Mouse (Mus musculus) spleen, adult 2 months (tissue): Measurements from ENCODE around the gene Engase. TPM values are rescaled to one million over a fixed set of nuclear protein-coding genes. Genes with fewer than 3 reads are reported as not detected.

Experiments
- DNase-seq, 2 experiments: peaks; one replicate each; pipeline versions ENCODE4 v3.0.0 to v3.0.0-alpha.2; 2012 to 2021; ENCODE audit warnings: low spot score in 2 of 2, low read depth in 1 of 2
- H3K27ac ChIP-seq: fragments of 200-500 bp; 2 replicates; pipeline ENCODE4 v1.5.1; 2012; ENCODE audit warnings: low read length, inconsistent platforms; ENCODE audit not compliant: insufficient read depth
- H3K27me3 ChIP-seq: fragments of 200-500 bp; 2 replicates; pipeline ENCODE4 v1.6.1; 2012; ENCODE audit warnings: mild to moderate bottlenecking, moderate library complexity, low read length, inconsistent platforms; ENCODE audit not compliant: control insufficient read depth, insufficient read depth
- H3K36me3 ChIP-seq: fragments of 200-500 bp; 2 replicates; pipeline ENCODE4 v1.6.1; 2012; ENCODE audit warnings: mild to moderate bottlenecking, low read length, inconsistent platforms; ENCODE audit not compliant: control insufficient read depth, insufficient read depth
- H3K4me1 ChIP-seq: fragments of 200-500 bp; 2 replicates; pipeline ENCODE4 v1.6.1; 2011; ENCODE audit warnings: inconsistent platforms; ENCODE audit not compliant: control insufficient read depth, insufficient read depth, insufficient read length
- H3K4me3 ChIP-seq: fragments of 200-500 bp; 2 replicates; pipeline ENCODE4 v1.5.1; 2011; ENCODE audit warnings: mild to moderate bottlenecking, inconsistent platforms; ENCODE audit not compliant: insufficient read depth, insufficient read length; ENCODE audit errors: extremely low read depth
- CTCF ChIP-seq: fragments of 200-500 bp; IDR thresholded peaks from 2 replicates; pipeline ENCODE4 v1.5.1; 2011; ENCODE audit warnings: mild to moderate bottlenecking, inconsistent platforms; ENCODE audit not compliant: insufficient read depth, insufficient read length, insufficient replicate concordance; ENCODE audit errors: extremely low read depth
- POLR2A ChIP-seq: fragments of 200-500 bp; IDR thresholded peaks from 2 replicates; pipeline ENCODE4 v1.6.1; 2011; ENCODE audit warnings: low read depth, low read length, inconsistent platforms
- WGBS: fragments of 180-500 bp; shearing (Covaris S2); methylation state at CpG from one replicate; pipeline ENCODE4 v1.1.7; 2018; 5-methylcytosine and 5-hydroxymethylcytosine counted together
- polyA plus RNA-seq: library from polyadenylated mRNA; depleted of rRNA; stranded (reverse); fragments of >200 nt; gene quantifications from 2 replicates; pipeline ENCODE4 v1.2.3, GENCODE M21; 2012

Gene Engase
- polyA plus RNA-seq, 1 experiment: 13.8 TPM

DNA sequence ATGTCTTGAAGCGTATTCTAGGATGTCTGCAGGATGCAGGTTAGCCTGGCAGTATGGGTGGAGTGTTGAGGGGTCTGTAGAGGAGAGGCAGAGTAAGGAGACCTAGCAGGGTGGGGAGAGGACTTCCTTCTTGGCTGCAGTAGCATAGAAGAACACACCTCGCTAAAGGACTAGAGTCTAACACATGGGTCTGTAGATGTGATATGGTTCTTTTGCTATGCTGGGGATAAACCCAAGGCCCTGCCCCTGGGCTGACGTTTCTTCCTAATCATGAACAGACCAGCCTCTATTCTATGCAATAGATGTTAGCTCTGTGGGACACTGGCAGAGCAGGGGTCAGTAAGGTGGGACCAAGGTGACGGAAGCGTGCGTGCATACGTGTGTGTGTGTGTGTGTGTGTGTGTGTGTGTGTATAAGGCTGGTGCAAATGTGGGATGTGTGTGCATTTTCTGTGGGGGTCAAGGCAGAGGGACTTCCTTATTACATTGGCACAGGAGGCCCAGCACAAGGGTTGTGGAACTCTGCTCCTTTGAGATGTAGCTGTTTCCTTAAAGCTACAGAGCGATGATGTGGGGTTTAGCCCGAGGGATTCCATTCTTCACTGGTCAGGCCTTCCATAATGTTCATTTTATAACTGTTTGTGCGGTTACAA, 7.0 kb upstream of the Engase start:
- no peaks in the 10 kb centered on the region for H3K27me3 ChIP-seq
- no peak for TF ChIP-seq CTCF
- no peak for TF ChIP-seq POLR2A
- H3K27ac ChIP-seq: no peak overlapping the region
- no peak for DNase-seq
- 53% methylated on average over 10 of the region's 10 CpGs for WGBS
- no peaks in the 10 kb centered on the region for H3K4me1 ChIP-seq
- no peak overlapping the region for H3K4me3 ChIP-seq
- no peaks in the 10 kb centered on the region for H3K36me3 ChIP-seq

DNA sequence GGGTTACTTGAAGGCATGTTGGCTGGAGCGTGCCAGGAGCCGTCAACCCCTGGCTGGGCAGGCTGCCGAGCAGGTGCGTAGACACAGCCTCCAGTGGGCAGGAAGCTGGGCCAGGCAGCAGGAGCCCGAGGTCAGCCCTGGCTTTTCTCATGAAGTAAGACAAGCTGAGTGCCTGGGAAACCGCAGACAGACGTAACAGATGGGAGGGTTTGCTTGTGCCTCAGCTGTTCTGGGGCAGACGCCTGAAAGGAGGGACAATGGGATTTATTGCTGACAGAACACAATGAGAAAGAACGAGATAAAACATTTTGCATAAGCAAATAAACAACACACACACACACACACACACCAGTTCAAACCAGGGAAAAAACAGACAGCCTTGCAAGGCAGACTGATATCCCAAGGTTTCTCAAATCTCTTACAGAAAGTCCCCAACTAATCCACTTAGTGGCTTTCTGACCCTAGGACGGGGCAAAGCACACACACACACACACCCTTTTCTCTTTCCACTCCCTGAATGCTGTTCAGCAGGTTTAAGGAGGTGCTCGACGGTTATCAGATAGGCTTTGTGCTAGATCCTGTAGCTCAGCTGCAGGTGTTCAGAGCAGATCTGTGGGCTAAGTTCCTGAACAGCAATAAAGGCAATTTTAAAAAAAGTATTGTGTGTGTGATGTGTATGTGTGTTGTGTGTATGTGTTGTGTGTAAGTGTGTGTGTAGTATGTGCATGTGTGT, 6.2 kb upstream of the Engase start:
- Histone ChIP-seq H3K36me3 (no peaks in the 10 kb centered on the region), H3K27me3 (no peaks in the 10 kb centered on the region), H3K4me3 (no peak overlapping the region), H3K4me1 (no peaks in the 10 kb centered on the region), H3K27ac (no peak overlapping the region)
- WGBS: 9% methylated on average over 12 of the region's 12 CpGs
- DNase-seq: no peak
- TF ChIP-seq CTCF (no peak), POLR2A (no peak)

DNA sequence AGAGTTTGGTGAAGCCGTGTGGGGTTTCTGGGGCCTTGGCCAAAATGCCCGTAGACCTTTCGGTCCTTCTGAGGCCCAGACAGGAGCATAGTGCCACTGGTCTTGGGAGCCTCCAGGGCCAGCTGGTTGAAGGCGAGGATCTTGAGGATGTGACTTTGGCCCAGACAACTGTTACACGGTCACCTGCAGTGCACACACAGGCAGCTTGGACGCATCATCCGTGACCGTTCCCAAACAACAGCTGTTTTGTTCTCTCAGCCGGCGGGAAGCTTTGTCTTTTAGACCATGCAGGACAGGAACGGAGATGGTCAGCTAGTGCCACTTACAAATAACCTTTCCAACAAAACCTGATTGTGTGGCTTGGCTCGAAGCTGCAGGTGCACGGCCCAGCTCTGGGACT, 5.0 kb upstream of the Engase start:
- Histone ChIP-seq H3K27ac (no peak overlapping the region), H3K36me3 (no peaks in the 10 kb centered on the region), H3K4me1 (no peaks in the 10 kb centered on the region), H3K4me3 (no peak overlapping the region), H3K27me3 (no peaks in the 10 kb centered on the region)
- 93% methylated on average over 13 of the region's 13 CpGs for WGBS
- TF ChIP-seq CTCF (no peak), POLR2A (no peak)
- DNase-seq: no peak

DNA sequence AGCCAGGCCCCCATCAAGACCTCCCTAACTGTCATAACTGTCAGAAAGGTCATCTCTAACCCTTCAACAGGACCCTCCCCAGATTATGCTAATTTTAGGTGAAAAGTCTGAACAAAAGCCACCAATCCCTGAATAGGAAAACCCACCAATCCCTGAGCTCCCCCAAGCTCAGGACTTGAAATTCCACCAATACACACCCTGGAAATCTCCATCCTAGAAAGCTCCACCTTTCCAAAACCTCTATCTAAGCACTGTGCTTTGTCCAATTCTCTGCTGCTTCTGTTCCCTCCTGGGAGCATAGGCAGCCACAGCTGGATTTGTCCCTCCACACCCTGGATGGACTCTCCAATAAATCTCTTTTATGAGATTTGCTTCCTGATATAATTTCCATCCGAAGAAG, 3.5 kb upstream of the Engase start:
- TF ChIP-seq CTCF (no peak), POLR2A (no peak)
- no peaks in the 10 kb centered on the region for H3K27me3 ChIP-seq
- 73% methylated on average over 1 of the region's 1 CpGs for WGBS
- H3K4me3 ChIP-seq: no peak overlapping the region
- no peaks in the 10 kb centered on the region for H3K36me3 ChIP-seq
- H3K27ac ChIP-seq: no peak overlapping the region
- no peaks in the 10 kb centered on the region for H3K4me1 ChIP-seq
- no peak for DNase-seq

DNA sequence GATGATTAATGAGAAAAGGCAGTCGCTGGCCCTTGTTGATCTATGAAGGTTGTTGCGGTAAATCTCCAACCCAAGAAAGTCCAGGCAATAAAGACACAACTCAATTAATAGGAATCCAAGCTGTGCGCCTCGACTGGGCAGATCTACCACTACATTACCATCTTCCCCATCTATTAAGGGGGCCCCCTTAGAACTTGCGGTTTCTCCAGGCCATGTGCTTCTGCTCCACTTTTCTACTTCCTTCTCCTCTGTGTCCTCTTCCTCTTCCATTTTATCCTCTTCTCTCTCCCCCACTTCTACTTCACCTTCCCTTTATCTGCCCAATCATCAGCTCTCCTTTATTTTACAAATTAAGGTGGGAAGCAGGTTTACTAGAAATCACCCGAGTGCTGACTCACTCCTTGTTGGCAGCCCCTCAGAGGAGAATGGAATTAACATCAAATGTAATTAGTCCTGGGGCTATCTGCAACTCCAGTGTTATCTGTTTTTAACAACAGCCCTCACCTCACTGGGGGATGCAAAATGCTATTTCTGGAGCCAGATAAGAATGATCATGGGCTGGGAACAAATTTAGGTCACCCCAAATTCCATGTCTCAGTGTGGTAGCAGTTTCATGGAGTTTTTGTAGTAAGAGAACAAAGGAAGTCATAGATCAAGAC, 2.7 kb upstream of the Engase start:
- WGBS: 49% methylated on average over 6 of the region's 6 CpGs
- no peak for DNase-seq
- TF ChIP-seq POLR2A (no peak), CTCF (no peak)
- Histone ChIP-seq H3K4me1 (no peaks in the 10 kb centered on the region), H3K36me3 (no peaks in the 10 kb centered on the region), H3K4me3 (no peak overlapping the region), H3K27me3 (no peaks in the 10 kb centered on the region), H3K27ac (no peak overlapping the region)

DNA sequence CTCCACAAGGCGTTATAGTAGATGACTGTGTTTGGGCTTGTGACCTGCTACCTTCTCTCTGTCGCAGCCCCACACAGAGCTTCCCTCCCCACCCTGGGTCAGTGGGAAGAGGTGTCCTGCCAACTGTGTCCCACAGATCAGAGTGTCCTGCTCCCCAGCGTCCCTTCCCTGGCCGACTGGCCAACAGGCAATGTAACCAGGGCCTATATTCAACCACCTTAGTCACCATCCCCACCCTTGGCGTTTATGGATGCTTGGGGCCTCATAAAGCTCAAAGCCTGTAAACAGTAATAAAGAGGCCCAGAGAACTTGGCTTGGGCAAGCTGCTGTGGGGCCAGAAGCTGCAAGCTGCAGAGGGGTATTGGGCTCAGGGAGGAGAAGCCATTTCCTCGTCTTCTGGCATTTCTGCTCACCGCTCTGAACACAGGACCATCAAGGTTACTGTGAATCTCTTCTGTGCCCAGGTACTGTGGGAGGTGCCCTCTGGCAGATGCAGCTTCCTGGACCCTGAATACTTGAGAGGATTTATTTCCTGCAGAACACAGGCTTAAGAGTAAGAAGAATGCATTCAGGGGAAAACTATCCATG, 1.0 kb upstream of the Engase start:
- TF ChIP-seq CTCF (no peak), POLR2A (no peak)
- peaks cover 2% of the 10 kb centered on the region; the same call in 1 of the 2 replicates for H3K36me3 ChIP-seq
- no peak overlapping the region for H3K27ac ChIP-seq
- H3K4me1 ChIP-seq: no peaks in the 10 kb centered on the region
- H3K4me3 ChIP-seq: no peak overlapping the region
- WGBS: 95% methylated on average over 7 of the region's 7 CpGs
- DNase-seq: no peak
- H3K27me3 ChIP-seq: no peaks in the 10 kb centered on the region
